Mouse (Mus musculus) neutrophil, adult 5-6 weeks (primary cell): ENCODE data around the gene Yars. TPM values are rescaled to one million over a fixed set of nuclear protein-coding genes. Genes with fewer than 3 reads are reported as not detected.

Experiments
- ATAC-seq: fragments of 151-379, 151-347 bp; 2 replicates; pipeline ENCODE4 v1.8.0; 2017; ENCODE audit warnings: mild to moderate bottlenecking, moderate TSS enrichment; ENCODE audit not compliant: insufficient number of reproducible peaks, poor library complexity, low FRiP score, severe bottlenecking; ENCODE audit errors: extremely low read depth
- total RNA-seq: library from RNA; stranded (forward); fragments of 200-1000 nt; gene quantifications from 2 replicates; pipeline ENCODE4 v1.2.3, GENCODE M21; 2017

The Yars gene
- 26.3 and 31.4 TPM in 2 replicates for total RNA-seq

DNA sequence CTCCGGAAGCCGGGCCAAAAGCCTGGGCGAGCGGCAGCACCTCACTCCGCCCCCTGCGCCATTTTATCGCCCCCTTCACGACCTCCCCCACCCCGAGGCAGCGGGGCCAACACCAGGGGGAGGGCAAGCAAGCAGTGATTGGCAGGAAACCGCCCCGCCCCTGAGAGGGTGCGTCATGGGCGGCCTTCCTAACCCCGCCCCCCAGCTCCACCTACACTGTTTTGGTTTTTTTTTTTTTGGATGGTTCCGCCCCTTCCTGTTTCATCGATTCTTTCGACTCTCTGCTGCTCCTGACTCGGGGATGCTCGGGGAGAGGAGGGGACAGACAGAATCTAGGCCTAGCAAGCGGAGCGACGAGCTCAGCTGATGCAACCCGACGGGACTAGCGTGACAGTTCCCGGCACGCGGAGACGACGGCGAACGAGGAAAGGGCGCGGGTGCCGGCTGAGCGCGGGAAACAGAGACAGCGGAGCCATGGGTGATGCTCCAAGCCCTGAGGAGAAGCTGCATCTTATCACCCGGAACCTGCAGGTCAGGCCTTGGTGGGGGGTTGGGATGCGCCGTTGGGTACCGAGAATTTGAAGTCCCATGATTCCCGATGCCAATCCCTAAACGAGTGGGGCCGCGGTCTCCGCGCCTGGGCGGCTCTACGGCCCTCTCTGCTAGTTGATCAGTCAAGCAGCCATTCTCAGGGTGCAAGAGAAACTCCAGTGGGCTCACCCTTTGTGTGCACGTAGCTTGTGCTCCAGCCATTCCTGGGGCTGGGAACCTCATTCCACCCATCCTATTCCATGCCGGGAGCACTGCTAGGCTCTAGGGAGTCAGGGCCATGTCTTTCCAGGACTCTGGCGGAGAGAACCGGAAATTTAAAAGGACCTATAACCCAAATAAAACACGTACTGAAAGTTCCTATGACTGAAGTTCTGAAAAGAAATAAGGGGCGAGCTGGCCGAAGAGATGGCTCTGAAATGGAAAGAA lies at the start of gene Yars, which contains the start of gene S100pbp:
Gene Yars, plus strand, starts transcription at position 219 of the 978 bp plus-strand sequence.
Gene S100pbp, minus strand, starts transcription at position 186 of the 978 bp plus-strand sequence.
- peak; percentile 95 for ATAC-seq

DNA sequence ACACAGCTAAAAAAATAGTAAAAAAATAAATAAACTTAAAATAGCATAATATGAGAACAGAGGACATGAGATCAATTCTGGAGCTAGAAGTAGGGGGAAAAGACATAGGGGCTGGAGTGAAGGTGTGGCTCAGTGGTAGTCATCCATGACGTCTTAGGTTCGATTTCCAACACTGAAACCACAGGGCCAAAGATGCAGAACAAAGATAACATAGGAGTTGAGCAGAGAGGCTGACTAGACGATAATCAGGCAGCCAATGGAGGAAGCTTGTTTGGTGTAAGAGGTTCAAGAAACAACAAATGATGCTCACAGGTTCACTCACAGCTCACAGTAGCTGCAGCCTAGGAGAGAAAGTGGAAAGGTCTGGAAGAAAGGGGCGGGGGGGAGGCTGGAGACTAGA lies 48.8 kb upstream of the Yars start:
- ATAC-seq, result no peak

DNA sequence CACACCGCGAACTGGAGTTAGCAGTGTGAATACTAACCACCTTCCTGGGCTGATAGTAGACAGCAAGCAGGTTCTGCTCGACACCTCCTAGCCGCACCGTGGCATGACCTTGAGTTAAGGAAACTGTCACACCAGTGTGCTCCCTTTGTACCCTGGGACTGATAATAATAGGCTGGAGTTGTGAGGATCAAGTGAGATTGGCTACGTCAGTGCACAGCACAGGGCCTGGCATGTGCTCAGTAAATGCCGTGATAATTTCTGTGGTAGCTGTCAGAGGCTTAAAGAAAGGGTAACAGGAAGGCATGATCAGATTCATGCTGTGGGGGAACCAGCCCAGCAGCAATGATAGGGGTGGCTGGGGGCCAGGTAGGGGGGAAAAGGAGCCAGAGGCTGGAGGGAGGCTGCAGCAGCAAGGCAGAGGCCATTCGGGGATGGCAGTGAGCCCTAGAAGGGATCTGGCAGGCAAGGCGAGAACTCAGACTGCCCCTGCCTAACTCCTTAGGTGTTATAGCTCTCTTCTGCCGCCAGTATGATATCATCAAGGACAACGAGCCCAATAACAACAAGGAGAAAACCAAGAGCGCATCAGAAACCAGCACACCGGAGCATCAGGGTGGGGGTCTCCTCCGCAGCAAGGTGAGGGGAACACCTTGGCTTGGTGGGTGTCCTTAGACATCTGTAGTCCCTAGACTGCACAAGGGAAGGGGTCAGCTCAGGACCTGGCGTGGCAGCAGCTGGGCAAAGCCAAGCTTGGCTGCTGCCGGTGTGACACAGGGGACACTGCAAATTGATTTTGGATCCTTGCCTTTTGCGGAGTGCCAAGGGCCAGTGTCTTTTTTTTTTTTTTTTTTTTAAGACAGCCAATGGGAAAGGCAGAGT lies 47.8 kb upstream of the Yars start:
- no peak for ATAC-seq

DNA sequence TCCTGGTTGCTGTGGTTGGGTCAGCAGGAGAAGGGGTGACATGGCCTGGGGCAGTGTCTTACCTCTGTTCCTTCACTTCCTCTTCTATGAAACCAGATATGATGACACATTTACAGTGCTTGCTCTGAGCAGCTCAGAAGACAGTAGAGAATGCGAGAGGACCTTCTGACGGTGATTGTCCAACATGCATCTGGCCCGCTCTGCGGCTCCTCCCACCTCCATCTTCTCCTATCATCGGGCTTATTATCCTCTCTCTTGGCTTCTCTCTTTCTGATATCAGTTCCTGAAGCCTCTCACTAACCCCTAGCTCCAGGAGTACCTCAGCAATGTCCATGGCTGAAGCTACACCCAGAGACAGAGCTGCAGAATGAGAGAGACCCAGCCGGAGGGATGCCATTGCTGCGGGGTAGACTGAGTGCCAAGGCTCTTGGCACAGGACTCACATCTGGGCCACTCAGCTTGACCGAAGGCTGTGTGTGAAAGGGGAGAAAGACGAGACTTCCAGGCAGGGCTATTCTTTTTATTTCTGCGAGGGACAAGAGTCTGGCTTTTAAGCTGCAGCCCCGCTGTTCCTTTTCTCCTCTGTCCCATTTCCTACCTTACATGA lies 47.0 kb upstream of the Yars start:
- no peak for ATAC-seq

DNA sequence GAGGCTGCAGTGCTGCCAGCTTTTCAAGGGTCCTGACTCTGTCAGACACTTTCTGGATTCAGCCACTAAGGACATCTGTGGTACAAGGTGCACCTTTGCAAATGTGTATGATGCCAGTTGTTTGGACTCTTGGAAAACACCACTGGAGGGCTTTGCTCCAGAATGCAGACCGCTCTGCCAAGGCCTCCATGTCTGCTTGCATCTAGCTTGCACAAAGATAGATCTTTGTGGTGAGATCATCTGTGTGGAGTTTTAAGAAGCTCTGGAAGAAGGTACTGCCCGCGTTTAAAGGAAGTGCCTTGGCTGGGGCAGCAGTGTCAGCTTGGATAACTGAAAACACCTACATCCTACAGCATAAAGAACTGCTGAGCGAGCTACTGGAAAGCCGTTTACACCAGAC lies 46.1 kb upstream of the Yars start:
- no peak for ATAC-seq

DNA sequence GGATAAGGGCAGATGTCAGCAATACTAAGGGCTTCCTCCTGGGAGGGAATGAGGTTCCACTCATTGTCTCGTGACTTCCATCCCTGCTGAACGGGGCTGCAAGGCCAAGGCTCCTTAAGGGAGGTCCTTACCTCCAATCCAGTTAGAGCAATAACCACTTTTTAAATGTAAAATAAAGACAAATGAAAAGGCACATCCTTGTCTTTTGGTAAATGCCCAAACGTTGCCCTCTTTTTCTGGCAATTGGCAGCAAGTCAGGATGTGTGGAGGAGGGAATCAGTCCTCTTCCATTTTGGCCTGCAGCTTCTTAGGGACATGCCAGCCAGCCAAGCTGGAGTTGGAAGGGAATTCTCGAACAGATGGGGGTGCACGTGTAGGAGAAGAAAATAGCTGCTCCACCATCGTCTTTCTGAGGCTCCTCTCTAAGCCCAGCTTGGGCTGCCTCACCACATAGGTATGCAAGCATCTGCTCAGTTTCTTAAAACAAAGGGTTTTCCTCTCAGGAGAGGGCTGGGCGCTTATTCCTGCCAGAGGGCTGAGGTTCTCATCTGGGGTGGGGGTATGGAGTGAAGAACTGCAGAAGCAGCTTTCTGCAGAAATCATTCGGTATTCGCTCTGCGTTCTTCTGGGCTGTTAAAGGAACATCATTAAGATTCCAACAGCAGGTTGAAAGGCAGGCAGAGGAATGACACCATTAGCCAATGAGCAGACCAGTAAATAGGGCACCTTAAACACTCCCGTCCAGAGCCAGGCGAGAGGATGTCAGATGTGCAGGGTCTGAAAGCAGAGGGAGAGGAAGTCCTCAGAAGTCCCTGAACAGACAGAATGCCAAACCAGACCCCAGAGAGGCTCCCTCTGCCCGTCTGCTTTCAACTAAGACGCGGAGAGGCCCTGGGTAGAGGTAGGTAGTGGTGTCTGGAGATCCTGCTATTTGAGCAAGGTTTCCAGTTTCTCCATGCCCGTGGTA lies 44.9 kb upstream of the Yars start:
- ATAC-seq, result no peak

DNA sequence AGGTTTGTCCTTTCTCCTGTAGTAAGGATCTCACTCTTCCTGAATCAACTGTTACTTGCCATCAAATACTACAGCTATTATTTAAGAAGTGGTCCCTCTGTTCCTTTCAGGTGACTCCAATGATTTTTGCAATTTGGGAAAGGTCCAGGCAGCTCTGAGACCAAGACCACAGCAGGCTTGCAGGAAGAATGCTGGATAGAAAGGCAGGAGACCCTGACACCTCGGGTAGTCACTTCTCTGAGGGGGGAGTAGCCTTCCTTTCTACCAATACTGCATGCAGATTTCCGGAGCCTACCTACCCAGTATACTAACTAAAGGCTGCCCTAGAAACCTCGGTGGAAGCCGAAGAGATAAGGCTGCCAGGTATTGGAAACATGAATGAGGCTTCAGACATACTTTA lies 44.1 kb upstream of the Yars start:
- no peak for ATAC-seq

DNA sequence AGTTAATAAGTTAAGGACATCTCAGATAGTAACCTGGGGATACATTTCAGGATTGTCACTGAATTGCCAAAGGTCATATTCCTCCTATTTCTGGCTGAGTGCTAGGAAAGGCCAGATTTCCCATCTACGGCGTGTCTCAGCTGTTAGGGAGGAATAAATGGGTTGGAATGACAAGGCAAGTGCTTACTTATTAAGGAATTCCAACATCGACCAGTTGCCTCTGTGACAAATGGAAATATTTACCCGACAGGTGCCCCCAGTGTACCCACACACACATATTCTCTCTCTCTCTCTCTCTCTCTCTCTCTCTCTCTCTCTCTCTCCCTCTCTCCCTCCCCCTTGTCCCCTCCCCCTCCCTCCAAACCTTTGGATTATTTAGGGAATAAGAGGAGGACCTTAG lies 43.6 kb upstream of the Yars start:
- no peak for ATAC-seq

DNA sequence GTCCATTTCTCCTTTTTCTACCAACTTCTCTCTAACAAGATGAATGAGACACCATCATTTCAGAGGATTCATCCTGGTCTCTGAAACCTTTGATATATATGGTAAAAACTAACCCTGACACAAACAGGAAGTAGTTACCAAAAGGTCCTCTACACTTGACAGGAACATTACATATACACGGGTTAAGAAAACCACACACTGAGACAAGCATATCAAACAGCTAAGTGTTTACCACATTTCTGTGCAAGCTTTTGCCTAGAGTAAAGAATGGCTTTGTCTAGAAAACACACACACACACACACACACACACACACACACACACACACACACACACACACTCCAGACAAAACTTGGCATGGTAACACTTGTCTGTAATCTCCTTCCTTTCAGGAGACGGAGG lies 43.2 kb upstream of the Yars start:
- no peak for ATAC-seq

DNA sequence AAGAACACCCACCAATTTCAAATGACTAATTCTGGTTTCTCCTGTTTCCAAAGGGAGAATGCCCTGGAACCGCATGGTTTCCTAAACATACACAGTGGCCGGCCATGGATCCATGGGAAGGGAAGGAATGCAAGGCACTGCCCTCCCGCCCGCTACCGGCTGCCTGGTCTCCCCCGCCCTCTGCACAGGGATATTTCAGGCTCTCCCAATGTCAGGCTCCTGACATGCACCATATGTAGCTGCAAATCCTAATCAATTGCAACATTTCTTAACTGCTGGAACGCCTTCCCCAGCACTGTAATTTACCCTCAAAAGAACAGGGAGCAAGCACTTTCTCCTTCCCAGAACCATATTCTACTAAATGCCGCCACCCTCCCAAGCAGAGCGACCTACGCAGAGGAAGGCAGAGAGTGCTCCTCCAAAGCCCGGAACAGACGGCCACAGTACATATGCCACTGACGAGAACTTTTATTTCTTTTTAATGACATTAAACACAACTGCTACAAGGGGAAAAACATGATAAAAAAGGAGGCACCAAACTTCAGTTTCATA lies 41.9 kb upstream of the Yars start:
- no peak for ATAC-seq

DNA sequence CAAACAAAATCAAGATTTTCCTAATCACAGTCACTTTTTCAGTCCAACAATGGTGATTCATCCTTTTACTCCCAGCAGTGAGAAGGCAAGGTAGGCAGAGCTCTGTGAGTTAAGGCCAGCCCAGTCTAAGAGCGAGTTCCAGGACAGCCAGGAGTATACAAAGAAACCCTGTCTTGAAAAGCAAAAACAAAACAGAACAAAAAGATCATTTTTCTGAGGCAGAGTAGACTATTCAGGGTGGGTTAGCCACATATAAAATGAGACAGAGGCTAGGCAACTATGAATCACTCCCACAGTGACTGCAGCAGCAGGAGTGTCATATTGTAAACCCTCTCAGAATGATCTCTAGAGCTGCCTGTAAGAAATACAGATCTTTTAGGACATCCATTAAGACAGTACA lies 40.2 kb upstream of the Yars start:
- ATAC-seq, result no peak

DNA sequence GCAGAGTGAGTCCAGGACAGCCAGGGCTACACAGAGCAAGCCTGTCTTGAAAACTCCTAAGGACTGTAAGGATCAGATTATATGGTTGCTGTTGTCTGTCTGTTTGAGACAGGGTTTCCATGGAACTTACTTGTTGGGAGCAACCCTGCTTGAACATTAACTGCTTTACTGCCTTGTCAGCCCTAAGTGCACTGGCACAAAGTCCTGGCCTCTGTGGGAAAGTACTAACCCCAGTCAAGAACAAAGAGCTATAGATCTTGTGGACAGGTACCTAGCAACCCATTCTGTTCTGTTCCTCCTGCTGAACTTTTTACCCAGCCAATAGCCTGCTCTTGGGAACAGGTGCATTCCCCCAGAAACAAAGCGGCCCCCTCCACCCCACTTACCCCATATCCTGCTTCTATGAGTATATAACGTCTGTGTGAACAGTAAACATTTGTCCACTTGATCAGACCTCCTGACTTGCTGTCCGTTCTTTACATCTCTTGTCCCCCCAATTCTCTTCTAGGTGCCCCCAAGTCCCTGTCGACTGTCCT lies 38.2 kb upstream of the Yars start:
- ATAC-seq, result no peak

DNA sequence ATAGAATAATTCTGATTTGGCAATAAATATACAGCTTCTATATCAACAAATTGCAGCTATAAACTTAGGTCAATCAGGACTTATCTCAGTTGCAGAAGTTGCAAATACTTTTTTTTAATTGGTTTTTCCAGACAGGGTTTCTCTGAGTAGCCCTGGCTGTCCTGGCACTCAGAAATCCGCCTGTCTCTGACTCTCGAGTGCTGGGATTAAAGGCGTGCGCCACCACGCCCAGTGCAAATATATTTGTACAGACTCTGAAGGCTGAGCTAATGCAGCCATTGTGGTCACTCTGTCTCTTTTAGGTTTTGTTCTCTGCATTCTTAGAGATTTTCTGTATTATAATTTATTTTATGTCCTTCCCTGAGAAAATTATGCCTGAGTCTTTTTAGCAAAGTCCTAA lies 32.0 kb upstream of the Yars start:
- ATAC-seq, result no peak

DNA sequence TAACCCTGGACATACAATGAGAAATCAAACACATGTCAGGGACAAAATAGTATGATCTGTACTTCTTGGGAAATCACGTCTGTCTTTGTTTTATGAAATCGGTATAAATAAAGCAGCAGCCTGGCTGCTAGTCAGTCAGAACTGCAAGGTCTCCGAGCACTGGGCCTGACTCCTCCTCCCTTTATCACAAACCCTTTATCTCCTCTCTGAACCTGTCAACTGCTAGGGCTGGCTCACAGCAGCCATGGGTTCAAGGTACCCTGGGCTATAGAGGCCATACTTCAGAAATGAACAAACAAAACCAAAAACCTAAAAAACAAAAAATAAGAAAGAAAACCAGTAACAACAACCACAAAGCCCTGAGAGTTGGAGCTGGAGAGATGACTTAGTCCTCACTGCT lies 31.0 kb upstream of the Yars start:
- no peak for ATAC-seq

DNA sequence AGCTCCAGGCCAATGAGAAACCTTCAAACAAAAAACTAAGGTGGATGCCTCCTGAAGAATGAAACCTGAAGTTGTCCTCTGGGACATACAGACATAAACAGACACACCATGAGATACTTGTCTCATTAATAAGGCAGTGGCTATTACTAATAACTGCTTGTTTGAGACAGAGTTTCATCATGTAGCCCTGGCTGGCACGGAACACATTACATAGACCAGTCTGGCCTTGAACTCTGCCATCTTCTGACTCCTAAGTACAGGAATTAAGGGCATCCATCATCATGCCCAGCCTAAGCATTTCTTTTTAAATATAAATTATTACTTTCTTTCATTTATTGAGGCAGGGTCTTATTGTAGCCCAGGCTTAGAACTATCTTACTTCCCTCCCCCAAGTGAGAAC lies 28.5 kb upstream of the Yars start:
- ATAC-seq, result no peak

DNA sequence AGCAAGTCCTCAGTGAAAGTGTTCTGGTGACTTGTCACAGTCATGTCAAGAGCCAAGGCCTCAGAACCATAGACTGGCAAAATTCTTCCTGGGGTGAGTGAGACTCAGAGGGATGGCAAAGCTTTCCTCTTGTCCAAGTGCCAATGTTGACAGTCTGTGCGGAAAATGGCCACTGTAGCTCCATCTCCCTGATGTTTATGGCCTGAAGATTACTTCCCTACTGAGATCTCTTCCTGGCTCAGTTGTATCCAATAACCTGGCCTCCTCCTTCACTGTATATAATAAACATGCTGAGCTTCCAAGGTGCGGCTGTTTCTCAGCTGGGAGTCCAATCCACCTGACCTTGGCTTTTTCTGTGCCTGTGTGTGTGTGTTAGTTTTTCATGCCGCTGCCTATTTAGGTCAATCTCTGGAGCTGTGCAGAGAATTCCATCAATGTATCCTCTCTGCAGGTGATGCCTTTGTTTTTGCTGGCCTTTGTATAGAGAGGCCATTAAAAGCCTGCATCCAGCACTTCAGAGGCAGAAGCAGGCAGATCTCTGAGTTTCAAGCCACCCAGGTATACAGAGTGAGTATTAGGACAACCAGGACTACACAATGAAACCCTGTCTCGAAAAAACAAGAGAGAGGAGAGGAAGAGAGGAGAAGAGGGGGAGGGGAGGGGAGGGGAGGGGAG lies 27.8 kb upstream of the Yars start:
- ATAC-seq, result no peak

DNA sequence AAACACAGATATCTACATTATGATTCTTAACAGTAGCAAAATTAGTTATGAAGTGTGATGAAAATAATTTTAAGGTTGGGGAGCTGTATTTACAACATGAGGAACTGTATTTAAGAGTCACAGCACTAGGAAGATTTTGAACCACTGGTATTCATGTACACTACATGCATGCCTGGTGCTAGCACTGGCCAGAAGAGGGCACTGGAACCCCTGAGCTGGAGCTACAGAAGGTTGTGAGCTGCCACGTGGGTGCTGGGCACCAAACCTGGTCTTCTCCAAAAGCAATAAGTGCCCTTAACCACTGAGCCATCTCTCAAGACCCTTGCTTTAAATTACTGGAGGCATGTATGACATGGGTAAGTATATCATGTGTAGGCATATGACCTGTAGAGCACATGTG lies 17.0 kb upstream of the Yars start:
- ATAC-seq, result no peak
